Mouse (Mus musculus) ES-E14 (cell line): ENCODE results near the gene Mthfd2l. TPM values are rescaled to one million over a fixed set of nuclear protein-coding genes. Genes with fewer than 3 reads are reported as not detected.

Experiments used
- DNase-seq: peaks from one replicate; pipeline ENCODE4 v3.0.0-alpha.2; 2013; ENCODE audit warnings: low read depth, low spot score
- H3K27ac ChIP-seq: 2 replicates; pipeline ENCODE4 v1.5.1; 2012; ENCODE audit warnings: low read depth, mild to moderate bottlenecking, low read length, moderate library complexity, mixed read lengths; ENCODE audit not compliant: poor library complexity, insufficient read depth, severe bottlenecking
- H3K36me3 ChIP-seq: 2 replicates; pipeline ENCODE4 v1.6.1; 2012; ENCODE audit warnings: mild to moderate bottlenecking, low read length, moderate library complexity, mixed read lengths; ENCODE audit not compliant: control insufficient read depth, poor library complexity, insufficient read depth, severe bottlenecking
- H3K4me1 ChIP-seq, 2 experiments: fragments of 150-350 bp in 1 of 2; sonication (generic) in 1 of 2; 2 replicates each; pipeline ENCODE4 v1.6.1; 2012; ENCODE audit warnings: low read length in 2 of 2, mild to moderate bottlenecking in 1 of 2, mixed read lengths in 1 of 2; ENCODE audit not compliant: control insufficient read depth in 2 of 2, insufficient read depth in 2 of 2, poor library complexity in 1 of 2
- H3K4me3 ChIP-seq, 2 experiments: fragments of 150-350 bp in 1 of 2; sonication (generic) in 1 of 2; 2 replicates each; pipeline ENCODE4 v1.5.1; 2012; ENCODE audit warnings: low read length in 2 of 2, low read depth in 1 of 2, mild to moderate bottlenecking in 1 of 2, mixed read lengths in 1 of 2; ENCODE audit not compliant: insufficient read depth in 1 of 2, poor library complexity in 1 of 2, severe bottlenecking in 1 of 2
- H3K9ac ChIP-seq: 2 replicates; pipeline ENCODE4 v1.6.1; 2012; ENCODE audit warnings: low read depth, mild to moderate bottlenecking, low read length, mixed read lengths; ENCODE audit not compliant: poor library complexity, insufficient read depth, severe bottlenecking
- H3K9me3 ChIP-seq: fragments of 150-350 bp; sonication (generic); 2 replicates; pipeline ENCODE4 v1.6.1; 2012; ENCODE audit warnings: low read depth, mild to moderate bottlenecking, low read length; ENCODE audit not compliant: control insufficient read depth, insufficient read depth
- CHD2 ChIP-seq: IDR thresholded peaks from 2 replicates; pipeline ENCODE4 v1.6.1; 2014; ENCODE audit warnings: mild to moderate bottlenecking, low read depth, low read length, inconsistent platforms
- HCFC1 ChIP-seq: IDR thresholded peaks from 2 replicates; pipeline ENCODE4 v1.6.1; 2012; ENCODE audit warnings: low read length, inconsistent platforms, borderline replicate concordance; ENCODE audit not compliant: insufficient read depth
- MAFK ChIP-seq: IDR thresholded peaks from 2 replicates; pipeline ENCODE4 v1.6.1; 2014; ENCODE audit warnings: mild to moderate bottlenecking, low read depth, low read length, inconsistent platforms; ENCODE audit not compliant: insufficient read depth
- ZC3H11A ChIP-seq: IDR thresholded peaks from 2 replicates; pipeline ENCODE4 v1.6.1; 2012; ENCODE audit warnings: low read depth, mild to moderate bottlenecking, inconsistent platforms, low read length, borderline replicate concordance
- ZNF384 ChIP-seq: IDR thresholded peaks from 2 replicates; pipeline ENCODE4 v1.6.1; 2012; ENCODE audit warnings: low read depth, low read length, inconsistent platforms
- in situ Hi-C, 2 experiments: fragments of 600-800 bp; cut with MboI; formaldehyde crosslinking; loops; one replicate each; pipeline ENCODE4 v1.15.1; 2025; ENCODE audit warnings: low sequenced_read_pairs in 2 of 2, inconsistent platforms in 1 of 2; ENCODE audit not compliant: unreplicated experiment in 2 of 2
- total RNA-seq: library from RNA; depleted of rRNA; stranded (reverse); fragments of 300-350 nt; gene quantifications from 2 replicates; pipeline ENCODE4 v1.2.3, GENCODE M21; 2012

Mthfd2l gene
- total RNA-seq, 1 experiment, result 4.0 TPM

DNA sequence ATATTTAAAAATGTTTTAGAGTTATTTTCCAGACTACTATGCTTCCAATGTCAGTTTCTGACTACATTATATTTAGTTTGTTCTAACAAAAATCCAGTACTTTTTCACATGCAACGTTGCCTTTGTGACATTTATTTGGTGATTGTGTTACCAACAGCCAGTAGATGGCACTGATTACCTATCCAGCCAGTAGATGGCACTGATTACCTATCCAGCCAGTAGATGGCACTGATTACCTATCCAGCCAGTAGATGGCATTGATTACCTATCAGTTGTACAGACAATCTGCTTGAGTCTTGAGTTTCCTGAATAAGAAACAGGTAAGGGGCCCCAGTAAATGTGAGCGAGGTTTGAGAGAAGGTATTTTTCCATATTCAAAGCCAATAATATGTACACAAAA, 20.6 kb downstream of the Mthfd2l start:
- Histone ChIP-seq H3K27ac (no peak overlapping the region), H3K4me1 (no peaks in the 10 kb centered on the region), H3K9ac (no peak overlapping the region), H3K9me3 (no peaks in the 10 kb centered on the region), H3K4me3 (no peak overlapping the region), H3K36me3 (no peaks in the 10 kb centered on the region)
- DNase-seq, result no peak
- TF ChIP-seq ZC3H11A (peak; percentile 73; the same call in 1 of the 2 replicates), MAFK (no peak), ZNF384 (no peak), CHD2 (no peak)
- in situ Hi-C loops, result no loop called here

DNA sequence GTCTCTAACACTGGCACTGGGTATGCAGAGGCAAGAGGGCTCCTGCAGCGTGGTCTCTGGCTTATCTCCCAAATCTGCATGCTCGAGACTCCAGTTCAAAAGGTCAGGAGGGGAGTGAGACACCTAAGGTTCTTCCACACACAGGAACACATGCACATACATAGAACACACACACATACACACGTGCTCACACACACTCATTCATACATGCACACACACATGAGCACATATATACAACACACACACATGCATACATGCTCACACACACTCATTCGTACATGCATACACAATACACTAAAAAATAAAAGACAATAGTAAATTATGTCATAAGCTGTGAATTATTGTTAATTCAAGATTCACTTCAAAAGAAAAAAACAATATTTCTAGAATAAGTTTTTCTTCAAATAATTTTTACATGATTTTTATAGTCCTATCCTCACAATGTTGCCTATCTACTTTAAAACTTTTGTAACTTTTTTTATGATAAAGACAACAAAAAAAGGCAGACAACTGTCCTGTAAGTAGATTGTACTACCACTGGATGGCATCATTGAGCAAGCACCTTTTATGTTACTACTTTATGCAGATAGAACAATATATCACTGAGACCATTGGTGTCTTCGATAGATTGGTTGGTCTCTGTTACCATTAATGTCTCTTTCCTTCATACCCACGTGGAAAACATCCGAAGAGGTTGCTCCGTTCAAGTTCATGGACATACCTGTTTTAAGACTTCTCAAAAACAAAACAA, 22.0 kb downstream of the Mthfd2l start:
- no peaks in the 10 kb centered on the region for H3K4me1 ChIP-seq
- H3K27ac ChIP-seq, result no peak overlapping the region
- H3K36me3 ChIP-seq, result no peaks in the 10 kb centered on the region
- H3K4me3 ChIP-seq, result no peak overlapping the region
- H3K9me3 ChIP-seq, result no peaks in the 10 kb centered on the region
- DNase-seq, result no peak
- no peak for TF ChIP-seq MAFK
- no peak for TF ChIP-seq ZC3H11A
- H3K9ac ChIP-seq, result no peak overlapping the region
- in situ Hi-C loops, result no loop called here

DNA sequence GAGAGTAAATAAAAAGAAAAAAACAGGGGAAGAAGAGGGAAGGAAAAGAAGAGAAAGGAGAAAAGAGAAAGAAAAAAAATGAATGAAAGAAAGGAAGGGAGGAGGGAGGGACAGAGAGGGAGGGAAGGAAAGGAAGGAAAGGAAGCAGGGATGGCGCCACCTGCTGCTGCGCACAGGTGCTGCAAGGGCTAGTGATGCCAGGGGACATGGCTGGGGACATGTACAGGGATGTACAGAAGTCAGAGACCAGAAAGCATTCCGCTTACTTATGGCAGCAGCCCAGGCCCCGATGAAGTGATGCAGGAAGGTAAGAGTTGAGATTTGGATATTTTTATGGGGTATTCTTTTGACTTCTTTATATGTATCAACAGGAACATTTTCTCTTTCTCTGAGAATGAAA, 33.4 kb downstream of the Mthfd2l start:
- DNase-seq, result no peak
- Histone ChIP-seq H3K4me1 (no peaks in the 10 kb centered on the region), H3K9me3 (no peaks in the 10 kb centered on the region), H3K27ac (no peak overlapping the region), H3K9ac (no peak overlapping the region), H3K4me3 (no peak overlapping the region), H3K36me3 (no peaks in the 10 kb centered on the region)
- no peak; the same call in 1 of the 2 replicates for TF ChIP-seq ZC3H11A
- TF ChIP-seq CHD2, result no peak
- no peak for TF ChIP-seq ZNF384
- no peak for TF ChIP-seq HCFC1
- TF ChIP-seq MAFK, result no peak
- in situ Hi-C loops, result no loop called here

DNA sequence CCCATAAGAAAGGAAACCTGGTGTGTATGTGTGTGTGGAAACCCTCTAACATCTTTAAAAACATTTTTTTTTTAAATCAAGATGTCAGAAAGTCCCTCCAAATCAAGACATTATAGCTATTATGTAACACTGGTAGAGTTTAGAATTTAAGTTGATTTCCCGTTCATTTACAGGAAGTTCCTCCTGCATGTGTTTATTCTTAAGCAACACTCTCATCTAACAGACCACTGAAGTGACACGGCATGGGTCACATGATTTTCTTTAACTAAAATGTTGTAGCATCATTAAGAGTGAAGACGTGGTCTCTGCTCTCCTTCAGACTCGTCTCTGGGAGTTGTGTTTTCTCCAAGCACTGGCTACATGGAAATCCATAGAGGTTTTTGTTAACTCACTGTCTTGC, 33.8 kb downstream of the Mthfd2l start:
- Histone ChIP-seq H3K9me3 (no peaks in the 10 kb centered on the region), H3K27ac (no peak overlapping the region), H3K4me3 (no peak overlapping the region), H3K36me3 (no peaks in the 10 kb centered on the region), H3K9ac (no peak overlapping the region), H3K4me1 (no peaks in the 10 kb centered on the region)
- DNase-seq, result no peak
- no peak for TF ChIP-seq ZNF384
- TF ChIP-seq HCFC1, result no peak
- no peak for TF ChIP-seq CHD2
- TF ChIP-seq MAFK, result no peak
- no peak for TF ChIP-seq ZC3H11A
- in situ Hi-C loops, result no loop called here

DNA sequence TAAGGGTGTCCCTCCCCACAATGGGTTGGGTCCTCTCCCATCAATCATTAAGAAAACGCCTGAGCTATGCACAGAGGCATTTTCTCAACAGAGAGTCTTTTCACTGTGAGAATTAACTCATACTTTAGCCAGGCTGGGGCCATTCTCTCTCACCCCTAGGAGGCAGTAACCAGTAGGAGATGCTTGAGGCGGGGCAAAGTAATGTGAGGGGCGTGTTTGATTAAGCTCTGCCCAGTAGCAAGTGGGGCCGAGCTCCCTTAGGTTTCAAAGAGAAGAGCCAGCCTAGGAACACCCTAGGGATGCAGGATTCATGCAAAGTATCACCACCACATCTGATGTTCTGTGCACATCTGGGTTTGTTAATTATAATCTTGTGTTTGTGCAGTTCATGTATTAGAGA, 34.5 kb downstream of the Mthfd2l start:
- Histone ChIP-seq H3K27ac (no peak overlapping the region), H3K9me3 (no peaks in the 10 kb centered on the region), H3K9ac (no peak overlapping the region), H3K4me1 (no peaks in the 10 kb centered on the region), H3K4me3 (no peak overlapping the region), H3K36me3 (no peaks in the 10 kb centered on the region)
- TF ChIP-seq MAFK, result no peak
- TF ChIP-seq CHD2, result no peak
- TF ChIP-seq ZNF384, result no peak
- TF ChIP-seq ZC3H11A, result no peak
- no peak for TF ChIP-seq HCFC1
- DNase-seq, result no peak
- in situ Hi-C loops, result no loop called here
